Mouse (Mus musculus) layer of hippocampus, postnatal 36 days (tissue): ENCODE results near the gene Fmr1nb. TPM values are rescaled to one million over a fixed set of nuclear protein-coding genes. Genes with fewer than 3 reads are reported as not detected.
A peak's percentile ranks its signal among the peaks of the same experiment; 100 is the strongest.
"Not testable (repeated sequence)": the region's sequence is repeated elsewhere in the genome, so short reads cannot be mapped to it uniquely, and the experiment has no call there.

Source experiments
- DNase-seq, 2 experiments: peaks; one replicate each; pipeline ENCODE4 v3.0.0; 2022
- total RNA-seq, 2 experiments: library from RNA; stranded (reverse); gene quantifications; 2 replicates each; pipeline ENCODE4 v1.2.3; 2021

Fmr1nb gene
- total RNA-seq: under 1 TPM in 1 of 2 experiments, not detected in 1; 0.81 TPM

GRCm38 (mm10) chrX:68761606-68762005 is at the start of gene Fmr1nb:
Gene Fmr1nb (plus strand): TSS chrX:68761839.
- no peak for DNase-seq

- DNase-seq: no peak
Measured at GRCm38 (mm10) chrX:68736902-68737301, 24.7 kb upstream of the Fmr1nb start.

- DNase-seq: no peak
Measured at GRCm38 (mm10) chrX:68740088-68740487, 21.6 kb upstream of the Fmr1nb start.

- DNase-seq: not testable (repeated sequence)
Measured at GRCm38 (mm10) chrX:68820449-68820848, 58.8 kb downstream of the Fmr1nb start.

GRCm38 (mm10) chrX:68821059-68821458 is 59.4 kb downstream of the Fmr1nb start, which contains the start of gene Gm14698:
Gene Gm14698 (plus strand): TSS chrX:68821093.
- DNase-seq: peak in 1 of 2 experiments; percentile 4

- DNase-seq: no peak
Measured at GRCm38 (mm10) chrX:68839548-68840444, 78.2 kb downstream of the Fmr1nb start.

Other genes starting within 250 kb of the Fmr1nb start
- gene Fmr1, start 83.3 kb upstream of the Fmr1nb start, total RNA-seq: 10 to 100 TPM; 57.1 to 66.4 TPM
- gene Gm14698, start 59.3 kb downstream of the Fmr1nb start, total RNA-seq: under 1 TPM; 0.61 to 0.77 TPM
- not detected for gene Gm6812, start 131.2 kb downstream of the Fmr1nb start, total RNA-seq